Mouse (Mus musculus): ENCODE data around the gene Slc4a10.

- TF ChIP-seq CTCF (IDR thresholded peaks at IDR 0.05; ENCODE audit: borderline replicate concordance, insufficient read depth, low read depth, low read length) (no peak), POLR2A (IDR thresholded peaks at IDR 0.05; ENCODE audit: borderline replicate concordance, insufficient read depth, low read length) (no peak)
Measured at GRCm38 (mm10) chr2:62285847-62286246, 239.6 kb downstream of the Slc4a10 start.

Measured in cerebellum, adult 2 months (tissue).